Mouse (Mus musculus) midbrain, embryonic 15.5 days (tissue): ENCODE data around the gene Cdc42se2. TPM values are rescaled to one million over a fixed set of nuclear protein-coding genes. Genes with fewer than 3 reads are reported as not detected.
A peak's percentile ranks its signal among the peaks of the same experiment; 100 is the strongest.

Experiments
- ATAC-seq: fragments of 200-750 bp; cut with Nextera tagmentation; replicated peaks from 2 replicates; pipeline ENCODE4 v1.8.0; 2017; ENCODE audit warnings: moderate TSS enrichment
- H3K27ac ChIP-seq: fragments of 300-500 bp; sonication (generic); 2 replicates; pipeline ENCODE4 v1.5.1; 2015; ENCODE audit warnings: mild to moderate bottlenecking, inconsistent platforms
- H3K27me3 ChIP-seq: fragments of 300-500 bp; sonication (generic); replicated peaks from 2 replicates; pipeline ENCODE4 v1.6.1; 2015; ENCODE audit warnings: inconsistent platforms
- H3K36me3 ChIP-seq: fragments of 300-500 bp; sonication (generic); replicated peaks from 2 replicates; pipeline ENCODE4 v1.6.1; 2015; ENCODE audit warnings: inconsistent platforms
- H3K4me1 ChIP-seq: fragments of 300-500 bp; sonication (generic); 2 replicates; pipeline ENCODE4 v1.6.1; 2015; ENCODE audit warnings: inconsistent platforms
- H3K4me2 ChIP-seq: fragments of 300-500 bp; sonication (generic); 2 replicates; pipeline ENCODE4 v1.6.1; 2015; ENCODE audit warnings: inconsistent platforms, mild to moderate bottlenecking, moderate library complexity
- H3K4me3 ChIP-seq: fragments of 300-500 bp; sonication (generic); 2 replicates; pipeline ENCODE4 v1.5.1; 2015; ENCODE audit warnings: mild to moderate bottlenecking, inconsistent platforms
- H3K9ac ChIP-seq: fragments of 300-500 bp; sonication (generic); 2 replicates; pipeline ENCODE4 v1.6.1; 2015; ENCODE audit warnings: mild to moderate bottlenecking, inconsistent platforms
- H3K9me3 ChIP-seq: fragments of 300-500 bp; sonication (generic); 2 replicates; pipeline ENCODE4 v1.6.1; 2016; ENCODE audit warnings: inconsistent platforms
- WGBS: fragments of 180-500 bp; shearing (Covaris S2); methylation state at CpG from one replicate; pipeline ENCODE4 v1.1.7; 2015; ENCODE audit warnings: mixed read lengths; 5-methylcytosine and 5-hydroxymethylcytosine counted together
- polyA plus RNA-seq: library from polyadenylated mRNA; unstranded; fragments of >200 nt; fragmentation: Nextera tagmentation; extraction: Ambion mirVana; gene quantifications from 2 replicates; pipeline ENCODE4 v1.2.1, GENCODE M21; 2015

Cdc42se2 gene
- polyA plus RNA-seq, 1 experiment from 2014 or later, result 157 TPM

DNA sequence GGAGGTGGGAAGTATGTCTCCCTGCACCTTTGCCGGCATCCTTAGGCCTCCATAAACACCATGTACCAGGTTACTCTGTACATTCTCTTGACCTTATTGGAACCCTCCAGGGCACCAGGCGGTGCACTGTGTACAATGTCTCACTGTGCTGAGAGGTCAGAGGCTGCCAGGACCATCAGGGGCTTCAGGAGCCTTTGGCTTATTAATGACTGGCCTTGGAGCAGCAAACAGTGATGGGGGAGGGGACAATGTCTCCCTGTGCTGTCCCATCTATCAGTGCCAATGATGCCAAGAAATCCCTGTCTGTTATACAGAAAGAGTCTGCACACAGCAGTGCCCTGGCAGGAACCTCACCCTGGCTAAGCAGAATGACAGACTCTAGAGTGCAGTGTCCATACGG is 69.6 kb downstream of the Cdc42se2 start:
- WGBS, result 79% methylated on average over 3 of the region's 3 CpGs
- Histone ChIP-seq H3K4me1 (no peaks in the 10 kb centered on the region), H3K4me3 (no peak overlapping the region), H3K4me2 (no peak overlapping the region), H3K27me3 (no peaks in the 10 kb centered on the region), H3K36me3 (peaks cover 12% of the 10 kb centered on the region; the same call in 1 of the 2 replicates), H3K27ac (no peak overlapping the region), H3K9ac (no peak overlapping the region), H3K9me3 (no peaks in the 10 kb centered on the region)
- ATAC-seq, result no peak

DNA sequence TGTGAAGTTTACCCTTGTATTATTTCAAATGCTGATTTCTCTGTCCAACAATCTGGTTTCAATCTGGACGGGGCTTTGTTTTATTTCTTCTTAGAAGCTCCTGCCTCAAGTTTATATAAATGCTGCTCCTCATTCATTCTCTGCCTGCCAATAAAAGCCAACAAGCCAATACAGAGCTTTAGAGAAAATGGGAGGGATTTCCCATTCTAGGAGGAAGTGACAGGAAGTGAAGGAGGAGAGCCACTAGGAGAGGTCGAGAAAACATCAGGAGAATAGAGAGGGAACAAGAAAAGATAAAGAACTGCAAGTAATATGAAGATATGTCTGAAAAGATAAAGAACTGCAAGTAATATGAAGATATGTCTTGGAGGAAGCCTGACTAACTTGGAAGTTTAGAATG is 74.6 kb downstream of the Cdc42se2 start:
- ATAC-seq, result no peak

GRCm38 (mm10) chr11:54710512-54711293 is 76.8 kb downstream of the Cdc42se2 start:
- no peaks in the 10 kb centered on the region for H3K9me3 ChIP-seq
- no peaks in the 10 kb centered on the region for H3K27me3 ChIP-seq
- no peaks in the 10 kb centered on the region for H3K4me1 ChIP-seq
- no peak overlapping the region for H3K4me3 ChIP-seq
- H3K4me2 ChIP-seq, result no peak overlapping the region
- H3K27ac ChIP-seq, result no peak overlapping the region
- ATAC-seq, result no peak
- no peak overlapping the region for H3K9ac ChIP-seq
- H3K36me3 ChIP-seq, result peaks cover 2% of the 10 kb centered on the region; the same call in 1 of the 2 replicates
- WGBS, result 91% methylated on average over 4 of the region's 4 CpGs

More for the DNA sequence above, 74.6 kb downstream of the Cdc42se2 start:
- H3K27me3 ChIP-seq, result no peaks in the 10 kb centered on the region
- no peaks in the 10 kb centered on the region for H3K4me1 ChIP-seq
- WGBS, result 85% methylated on average over 2 of the region's 2 CpGs
- H3K9me3 ChIP-seq, result no peaks in the 10 kb centered on the region
- H3K4me3 ChIP-seq, result no peak overlapping the region
- H3K36me3 ChIP-seq, result peaks cover 12% of the 10 kb centered on the region; the same call in 1 of the 2 replicates
- no peak overlapping the region for H3K9ac ChIP-seq
- H3K4me2 ChIP-seq, result no peak overlapping the region
- no peak overlapping the region for H3K27ac ChIP-seq

GRCm38 (mm10) chr11:54709645-54710044 is 77.8 kb downstream of the Cdc42se2 start:
- Histone ChIP-seq H3K4me3 (no peak overlapping the region), H3K4me2 (no peak overlapping the region), H3K9me3 (no peaks in the 10 kb centered on the region), H3K27me3 (no peaks in the 10 kb centered on the region), H3K27ac (no peak overlapping the region), H3K9ac (no peak overlapping the region), H3K4me1 (no peaks in the 10 kb centered on the region), H3K36me3 (no peaks in the 10 kb centered on the region)
- 57% methylated on average over 2 of the region's 2 CpGs for whole genome bisulfite sequencing
- no peak for ATAC-seq

DNA sequence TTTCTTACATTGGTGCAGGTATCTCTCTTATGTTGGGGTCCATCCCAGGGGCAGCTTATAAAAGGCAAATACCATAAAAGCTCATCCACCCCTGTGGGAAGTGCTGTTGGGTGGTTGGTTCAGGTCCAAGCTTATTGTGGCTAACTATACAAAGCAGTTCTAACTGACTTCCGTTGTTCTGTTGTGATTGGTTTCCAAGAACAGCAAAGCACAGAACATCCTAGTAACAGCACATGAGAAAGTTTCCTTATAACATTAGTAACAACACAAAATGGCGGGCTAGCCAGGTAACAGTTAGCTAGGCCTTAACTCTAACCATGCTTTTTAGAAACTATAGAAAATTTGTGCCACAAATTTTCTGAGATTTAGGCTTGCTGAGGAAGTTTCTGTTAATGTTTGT is 79.3 kb downstream of the Cdc42se2 start:
- 91% methylated on average over 2 of the region's 2 CpGs for WGBS
- Histone ChIP-seq H3K36me3 (no peaks in the 10 kb centered on the region), H3K4me2 (no peak overlapping the region), H3K27me3 (no peaks in the 10 kb centered on the region), H3K9ac (no peak overlapping the region), H3K4me1 (no peaks in the 10 kb centered on the region), H3K27ac (no peak overlapping the region), H3K9me3 (no peaks in the 10 kb centered on the region), H3K4me3 (no peak overlapping the region)
- no peak for ATAC-seq

- no peak overlapping the region for H3K4me3 ChIP-seq
- H3K4me1 ChIP-seq, result no peaks in the 10 kb centered on the region
- no peaks in the 10 kb centered on the region for H3K9me3 ChIP-seq
- no peak overlapping the region for H3K27ac ChIP-seq
- no peak overlapping the region for H3K9ac ChIP-seq
- H3K4me2 ChIP-seq, result no peak overlapping the region
- ATAC-seq, result peak; percentile 39; the same call in 1 of the 2 replicates
- no peaks in the 10 kb centered on the region for H3K27me3 ChIP-seq
- H3K36me3 ChIP-seq, result no peaks in the 10 kb centered on the region
- WGBS, result 32% methylated on average over 4 of the region's 4 CpGs
These were observed 84.2 kb downstream of the Cdc42se2 start for GRCm38 (mm10) chr11:54703306-54703705.

DNA sequence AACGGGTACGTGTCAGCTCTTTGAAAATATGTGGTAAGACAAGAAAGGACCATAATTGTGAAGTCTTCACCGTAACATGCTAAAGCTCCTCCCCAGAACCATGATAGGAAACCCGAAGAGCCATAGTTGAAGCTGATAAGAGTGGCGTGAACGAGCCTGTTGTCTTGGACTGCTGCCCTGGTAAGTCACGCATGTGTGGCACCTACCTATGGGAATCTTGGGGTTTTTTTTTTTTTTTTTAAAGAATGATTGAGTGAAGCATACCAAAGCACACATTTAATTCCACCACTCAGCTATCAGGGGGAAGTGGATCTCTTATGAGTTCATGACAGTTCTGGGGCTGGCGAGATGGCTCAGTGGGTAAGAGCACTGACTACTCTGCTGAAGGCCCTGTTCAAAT is 85.6 kb downstream of the Cdc42se2 start:
- H3K27me3 ChIP-seq, result no peaks in the 10 kb centered on the region

DNA sequence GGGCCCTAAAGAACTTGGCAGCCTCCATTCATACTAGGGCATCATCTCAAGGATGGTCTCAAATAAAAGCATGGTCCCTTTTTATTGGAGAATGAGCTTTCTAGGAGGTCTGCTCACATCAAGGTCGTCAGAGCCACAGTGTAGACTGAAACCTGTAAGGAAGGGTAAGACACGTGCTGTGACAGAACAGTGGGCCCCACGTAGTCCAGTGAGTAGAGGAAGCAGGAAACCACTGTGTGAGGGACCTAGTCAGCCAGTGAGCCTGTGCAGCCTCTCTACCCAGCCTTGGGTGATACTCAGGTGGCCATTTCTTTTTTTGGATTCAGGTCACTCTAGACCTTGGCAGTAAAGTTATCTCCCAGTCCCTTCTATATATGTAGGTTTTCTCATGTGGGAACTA is 87.5 kb downstream of the Cdc42se2 start:
- Histone ChIP-seq H3K36me3 (peaks cover 4% of the 10 kb centered on the region; the same call in 1 of the 2 replicates), H3K9ac (no peak overlapping the region), H3K4me1 (no peaks in the 10 kb centered on the region), H3K27ac (no peak overlapping the region), H3K27me3 (no peaks in the 10 kb centered on the region), H3K9me3 (no peaks in the 10 kb centered on the region), H3K4me2 (no peak overlapping the region), H3K4me3 (no peak overlapping the region)
- 77% methylated on average over 3 of the region's 3 CpGs for WGBS
- no peak for ATAC-seq

More for the DNA sequence above, 85.6 kb downstream of the Cdc42se2 start:
- Histone ChIP-seq H3K4me2 (no peak overlapping the region), H3K9me3 (no peaks in the 10 kb centered on the region), H3K9ac (no peak overlapping the region), H3K4me3 (no peak overlapping the region), H3K4me1 (no peaks in the 10 kb centered on the region), H3K36me3 (no peaks in the 10 kb centered on the region), H3K27ac (no peak overlapping the region)
- no peak for ATAC-seq
- WGBS, result 95% methylated on average over 8 of the region's 8 CpGs

DNA sequence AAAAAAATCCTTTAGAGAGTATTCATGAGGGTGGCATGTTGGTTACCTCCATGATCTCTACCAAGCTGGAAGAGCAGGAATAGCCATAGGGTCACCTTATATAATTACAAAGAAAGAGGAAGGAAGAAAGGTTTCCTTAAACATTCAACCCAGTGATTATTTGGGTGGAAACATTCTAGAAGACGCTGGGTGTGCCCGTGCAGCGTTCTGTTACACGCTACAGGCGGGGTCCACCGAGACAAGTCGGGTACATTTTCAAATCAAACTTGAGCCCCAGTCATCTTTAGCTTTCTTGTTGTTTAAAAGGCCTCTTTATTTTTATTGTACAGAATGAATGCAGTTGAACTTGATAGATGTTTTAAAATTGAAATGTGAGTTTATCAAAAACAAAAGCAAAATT is 88.8 kb downstream of the Cdc42se2 start:
- Histone ChIP-seq H3K9me3 (no peaks in the 10 kb centered on the region), H3K36me3 (peaks cover 7% of the 10 kb centered on the region; the same call in 1 of the 2 replicates), H3K9ac (no peak overlapping the region), H3K4me2 (no peak overlapping the region), H3K4me3 (no peak overlapping the region), H3K4me1 (no peaks in the 10 kb centered on the region), H3K27ac (no peak overlapping the region), H3K27me3 (no peaks in the 10 kb centered on the region)
- ATAC-seq, result no peak
- WGBS, result 94% methylated on average over 7 of the region's 7 CpGs

GRCm38 (mm10) chr11:54697611-54698010 is 89.9 kb downstream of the Cdc42se2 start:
- Histone ChIP-seq H3K36me3 (peaks cover 7% of the 10 kb centered on the region; the same call in 1 of the 2 replicates), H3K4me3 (no peak overlapping the region), H3K4me2 (no peak overlapping the region), H3K9me3 (no peaks in the 10 kb centered on the region), H3K9ac (no peak overlapping the region), H3K4me1 (no peaks in the 10 kb centered on the region), H3K27me3 (no peaks in the 10 kb centered on the region), H3K27ac (no peak overlapping the region)
- 79% methylated on average over 5 of the region's 5 CpGs for WGBS
- ATAC-seq, result no peak

- peaks cover 12% of the 10 kb centered on the region for H3K36me3 ChIP-seq
- 78% methylated on average over 4 of the region's 4 CpGs for WGBS
- ATAC-seq, result no peak
- no peak overlapping the region for H3K9ac ChIP-seq
- H3K4me3 ChIP-seq, result no peak overlapping the region
- no peak overlapping the region for H3K27ac ChIP-seq
- H3K4me1 ChIP-seq, result no peaks in the 10 kb centered on the region
- H3K4me2 ChIP-seq, result no peak overlapping the region
- H3K27me3 ChIP-seq, result no peaks in the 10 kb centered on the region
- H3K9me3 ChIP-seq, result no peaks in the 10 kb centered on the region
These were observed 91.5 kb downstream of the Cdc42se2 start for GRCm38 (mm10) chr11:54695951-54696350.

DNA sequence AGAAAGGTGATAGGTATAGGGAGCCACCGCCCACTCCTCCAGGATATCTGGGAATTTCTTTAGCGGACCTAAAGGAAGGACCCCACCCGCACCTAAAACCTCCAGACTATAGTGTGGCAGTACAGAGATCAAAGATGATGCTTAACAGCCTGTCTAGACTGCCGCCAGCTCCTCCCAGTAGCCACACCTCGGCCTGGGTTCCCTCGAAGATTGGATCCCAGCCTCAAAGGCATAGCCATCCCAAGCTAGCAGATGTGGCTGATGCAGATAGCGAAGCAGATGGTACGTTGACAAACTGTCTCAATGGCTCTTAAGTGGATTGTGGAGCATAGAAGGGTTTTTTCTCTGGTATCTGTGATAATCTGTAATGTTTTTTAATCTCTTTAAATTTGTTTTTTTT is 93.2 kb downstream of the Cdc42se2 start:
- no peaks in the 10 kb centered on the region for H3K9me3 ChIP-seq
- no peak for ATAC-seq
- no peaks in the 10 kb centered on the region for H3K27me3 ChIP-seq
- H3K4me2 ChIP-seq, result no peak overlapping the region
- no peaks in the 10 kb centered on the region for H3K4me1 ChIP-seq
- WGBS, result 80% methylated on average over 8 of the region's 8 CpGs
- no peak overlapping the region for H3K4me3 ChIP-seq
- no peak overlapping the region for H3K9ac ChIP-seq
- no peak overlapping the region for H3K27ac ChIP-seq
- H3K36me3 ChIP-seq, result peaks cover 17% of the 10 kb centered on the region

- H3K27me3 ChIP-seq, result no peaks in the 10 kb centered on the region
- peaks cover 17% of the 10 kb centered on the region for H3K36me3 ChIP-seq
- H3K9me3 ChIP-seq, result no peaks in the 10 kb centered on the region
- H3K4me2 ChIP-seq, result no peak overlapping the region
- WGBS, result 90% methylated on average over 6 of the region's 6 CpGs
- no peak overlapping the region for H3K27ac ChIP-seq
- no peaks in the 10 kb centered on the region for H3K4me1 ChIP-seq
- H3K4me3 ChIP-seq, result no peak overlapping the region
- no peak for ATAC-seq
- no peak overlapping the region for H3K9ac ChIP-seq
These were observed 93.8 kb downstream of the Cdc42se2 start for GRCm38 (mm10) chr11:54693696-54694095.
